27 mouse cellular contexts compared by ENCODE assay signal in genomic region chr2:34537356-34537755, GRCm38 (mm10).
"Had no signal": no experiment of that assay in that cellular context is flagged by ENCODE, and none has a peak within 500 bp of the region (broad histone marks: within the 10 kb centered on the region; RNA-seq: fewer than 3 reads in every experiment).

No protein-coding gene starts in this region.

- H3K9ac ChIP-seq: embryonic facial prominence, embryonic 12.5 days; embryonic facial prominence, embryonic 13.5 days; embryonic facial prominence, embryonic 15.5 days; forebrain, embryonic 12.5 days; forebrain, embryonic 13.5 days; forebrain, embryonic 15.5 days; forebrain, postnatal 0 days had no signal

- H3K36me3 ChIP-seq: embryonic facial prominence, embryonic 12.5 days; embryonic facial prominence, embryonic 13.5 days; embryonic facial prominence, embryonic 15.5 days; forebrain, embryonic 10.5 days; forebrain, embryonic 12.5 days; forebrain, embryonic 15.5 days had no signal

- H3K27ac ChIP-seq: embryonic facial prominence, embryonic 10.5 days; embryonic facial prominence, embryonic 12.5 days; embryonic facial prominence, embryonic 13.5 days; embryonic facial prominence, embryonic 15.5 days; forebrain, embryonic 10.5 days; forebrain, embryonic 12.5 days; forebrain, embryonic 13.5 days; forebrain, embryonic 15.5 days; gastrocnemius, adult 2 months; heart, adult 2 months had no signal

- H3K27me3 ChIP-seq: embryonic facial prominence, embryonic 12.5 days; embryonic facial prominence, embryonic 13.5 days; embryonic facial prominence, embryonic 15.5 days; forebrain, embryonic 12.5 days; forebrain, embryonic 13.5 days; forebrain, embryonic 15.5 days had no signal

- DNase-seq: cerebellum, adult 8-10 months; cerebellum, adult 9-10 months; cerebellum, adult 9-11 months; cerebellum, postnatal 10 days; cerebellum, postnatal 14 days; cerebellum, postnatal 25 days; cerebellum, postnatal 36 days; embryo, embryonic 11 days; forebrain, postnatal 0 days; gastrocnemius, adult 2 months; gastrocnemius, postnatal 10 days; gastrocnemius, postnatal 14 days; gastrocnemius, postnatal 25 days; gastrocnemius, postnatal 36 days; heart, adult 18-20 months; heart, adult 2 months had no signal

- H3K4me2 ChIP-seq: embryonic facial prominence, embryonic 12.5 days; embryonic facial prominence, embryonic 13.5 days; embryonic facial prominence, embryonic 15.5 days; forebrain, embryonic 12.5 days; forebrain, embryonic 13.5 days; forebrain, embryonic 15.5 days had no signal

- H3K9me3 ChIP-seq: embryonic facial prominence, embryonic 10.5 days; embryonic facial prominence, embryonic 12.5 days; embryonic facial prominence, embryonic 13.5 days; embryonic facial prominence, embryonic 15.5 days; forebrain, embryonic 10.5 days; forebrain, embryonic 12.5 days; forebrain, embryonic 13.5 days; forebrain, embryonic 15.5 days had no signal

- ATAC-seq: forebrain, embryonic 13.5 days; forebrain, embryonic 14.5 days; forebrain, embryonic 15.5 days; forebrain, embryonic 16.5 days; forebrain, postnatal 0 days had no signal

- H3K4me3 ChIP-seq: embryonic facial prominence, embryonic 10.5 days; embryonic facial prominence, embryonic 12.5 days; embryonic facial prominence, embryonic 13.5 days; embryonic facial prominence, embryonic 15.5 days; erythroblast, embryonic 14.5 days; forebrain, embryonic 10.5 days; forebrain, embryonic 12.5 days; forebrain, embryonic 13.5 days; forebrain, embryonic 15.5 days; gastrocnemius, adult 2 months; heart, adult 2 months had no signal
